Mouse (Mus musculus) ES-Bruce4 (cell line): ENCODE data around the gene Slc39a11. TPM values are rescaled to one million over a fixed set of nuclear protein-coding genes. Genes with fewer than 3 reads are reported as not detected.

Experiments used
- H3K27ac ChIP-seq: 2 replicates; pipeline ENCODE4 v1.5.1; 2012; ENCODE audit warnings: low read length, inconsistent platforms; ENCODE audit not compliant: insufficient read depth
- H3K27me3 ChIP-seq: 2 replicates; pipeline ENCODE4 v1.6.1; 2012; ENCODE audit warnings: mild to moderate bottlenecking, low read length, inconsistent platforms; ENCODE audit not compliant: control insufficient read depth, poor library complexity, insufficient read depth, severe bottlenecking
- H3K36me3 ChIP-seq: 2 replicates; pipeline ENCODE4 v1.6.1; 2012; ENCODE audit warnings: inconsistent platforms, mild to moderate bottlenecking, low read length, moderate library complexity; ENCODE audit not compliant: control insufficient read depth, poor library complexity, insufficient read depth, severe bottlenecking
- H3K4me1 ChIP-seq: one replicate; pipeline ENCODE4 v1.8.1; 2011; ENCODE audit warnings: low read length; ENCODE audit not compliant: control insufficient read depth, insufficient read depth
- H3K4me3 ChIP-seq: 2 replicates; pipeline ENCODE4 v1.5.1; 2011; ENCODE audit warnings: low read depth, mild to moderate bottlenecking, low read length
- H3K9ac ChIP-seq: 2 replicates; pipeline ENCODE4 v1.6.1; 2012; ENCODE audit warnings: low read depth, mild to moderate bottlenecking, inconsistent platforms; ENCODE audit not compliant: poor library complexity, severe bottlenecking
- H3K9me3 ChIP-seq: replicated peaks from 2 replicates; pipeline ENCODE4 v1.6.1; 2012; ENCODE audit warnings: mild to moderate bottlenecking, low read length, inconsistent platforms; ENCODE audit not compliant: control insufficient read depth, poor library complexity, insufficient read depth, severe bottlenecking
- CTCF ChIP-seq: IDR thresholded peaks from one replicate; pipeline ENCODE4 v1.8.1; 2011; ENCODE audit warnings: low read depth, low read length
- EP300 ChIP-seq: IDR thresholded peaks from 2 replicates; pipeline ENCODE4 v1.6.1; 2011; ENCODE audit warnings: low read depth, low read length; ENCODE audit not compliant: insufficient read depth
- POLR2A ChIP-seq: IDR thresholded peaks from one replicate; pipeline ENCODE4 v1.8.1; 2011; ENCODE audit warnings: low read length; ENCODE audit not compliant: insufficient read depth
- polyA plus RNA-seq: library from polyadenylated mRNA; stranded (reverse); fragments of >200 nt; gene quantifications from 2 replicates; pipeline ENCODE4 v1.2.4, GENCODE M21; 2011; ENCODE audit warnings: low read depth; ENCODE audit not compliant: missing spikeins, insufficient read depth, insufficient read length

Gene Slc39a11
- polyA plus RNA-seq, 1 experiment, result 7.4 TPM

- no peaks in the 10 kb centered on the region for H3K36me3 ChIP-seq
- H3K4me1 ChIP-seq, result no peaks in the 10 kb centered on the region
- H3K9ac ChIP-seq, result no peak overlapping the region
- no peak overlapping the region for H3K4me3 ChIP-seq
- H3K27ac ChIP-seq, result no peak overlapping the region
- H3K9me3 ChIP-seq, result no peaks in the 10 kb centered on the region
- H3K27me3 ChIP-seq, result no peaks in the 10 kb centered on the region
- TF ChIP-seq CTCF (no peak), EP300 (no peak), POLR2A (no peak)
Observed at GRCm38 (mm10) chr11:113633398-113633797, 16.5 kb downstream of the Slc39a11 start.

- TF ChIP-seq CTCF (no peak), EP300 (no peak), POLR2A (no peak)
- Histone ChIP-seq H3K4me3 (no peak overlapping the region), H3K27me3 (no peaks in the 10 kb centered on the region), H3K9ac (no peak overlapping the region), H3K36me3 (no peaks in the 10 kb centered on the region), H3K9me3 (no peaks in the 10 kb centered on the region), H3K27ac (no peak overlapping the region), H3K4me1 (no peaks in the 10 kb centered on the region)
Observed at GRCm38 (mm10) chr11:113632303-113632702, 17.6 kb downstream of the Slc39a11 start.

- no peaks in the 10 kb centered on the region for H3K9me3 ChIP-seq
- H3K4me3 ChIP-seq, result no peak overlapping the region
- no peaks in the 10 kb centered on the region for H3K4me1 ChIP-seq
- H3K9ac ChIP-seq, result no peak overlapping the region
- TF ChIP-seq POLR2A (no peak), CTCF (no peak), EP300 (no peak)
- H3K27me3 ChIP-seq, result no peaks in the 10 kb centered on the region
- no peak overlapping the region for H3K27ac ChIP-seq
- no peaks in the 10 kb centered on the region for H3K36me3 ChIP-seq
Observed at GRCm38 (mm10) chr11:113631862-113632261, 18.0 kb downstream of the Slc39a11 start.

- Histone ChIP-seq H3K27me3 (no peaks in the 10 kb centered on the region), H3K36me3 (no peaks in the 10 kb centered on the region), H3K9ac (no peak overlapping the region), H3K27ac (no peak overlapping the region), H3K4me3 (no peak overlapping the region), H3K4me1 (no peaks in the 10 kb centered on the region), H3K9me3 (no peaks in the 10 kb centered on the region)
- TF ChIP-seq POLR2A (no peak), EP300 (no peak), CTCF (no peak)
Observed at GRCm38 (mm10) chr11:113631302-113631701, 18.6 kb downstream of the Slc39a11 start.

- H3K4me3 ChIP-seq, result no peak overlapping the region
- no peaks in the 10 kb centered on the region for H3K36me3 ChIP-seq
- H3K9me3 ChIP-seq, result no peaks in the 10 kb centered on the region
- no peaks in the 10 kb centered on the region for H3K27me3 ChIP-seq
- no peaks in the 10 kb centered on the region for H3K4me1 ChIP-seq
- peak; percentile 31 for TF ChIP-seq CTCF
- no peak for TF ChIP-seq EP300
- no peak overlapping the region for H3K27ac ChIP-seq
- H3K9ac ChIP-seq, result no peak overlapping the region
Observed at GRCm38 (mm10) chr11:113630642-113631041, 19.2 kb downstream of the Slc39a11 start.

- no peak for TF ChIP-seq EP300
- TF ChIP-seq POLR2A, result no peak
- TF ChIP-seq CTCF, result no peak
- Histone ChIP-seq H3K27me3 (no peaks in the 10 kb centered on the region), H3K4me3 (no peak overlapping the region), H3K4me1 (no peaks in the 10 kb centered on the region), H3K27ac (no peak overlapping the region), H3K9me3 (no peaks in the 10 kb centered on the region), H3K9ac (no peak overlapping the region), H3K36me3 (no peaks in the 10 kb centered on the region)
Observed at GRCm38 (mm10) chr11:113627785-113628184, 22.1 kb downstream of the Slc39a11 start.
